Mouse (Mus musculus): ENCODE results near the gene Tgfbr2. TPM values are rescaled to one million over a fixed set of nuclear protein-coding genes. Genes with fewer than 3 reads are reported as not detected.
A peak's percentile ranks its signal among the peaks of the same experiment; 100 is the strongest.

Tgfbr2 gene
- total and polyA plus RNA-seq, 3 experiments, result 19.6 to 46.3 (median 42.8) TPM

DNA sequence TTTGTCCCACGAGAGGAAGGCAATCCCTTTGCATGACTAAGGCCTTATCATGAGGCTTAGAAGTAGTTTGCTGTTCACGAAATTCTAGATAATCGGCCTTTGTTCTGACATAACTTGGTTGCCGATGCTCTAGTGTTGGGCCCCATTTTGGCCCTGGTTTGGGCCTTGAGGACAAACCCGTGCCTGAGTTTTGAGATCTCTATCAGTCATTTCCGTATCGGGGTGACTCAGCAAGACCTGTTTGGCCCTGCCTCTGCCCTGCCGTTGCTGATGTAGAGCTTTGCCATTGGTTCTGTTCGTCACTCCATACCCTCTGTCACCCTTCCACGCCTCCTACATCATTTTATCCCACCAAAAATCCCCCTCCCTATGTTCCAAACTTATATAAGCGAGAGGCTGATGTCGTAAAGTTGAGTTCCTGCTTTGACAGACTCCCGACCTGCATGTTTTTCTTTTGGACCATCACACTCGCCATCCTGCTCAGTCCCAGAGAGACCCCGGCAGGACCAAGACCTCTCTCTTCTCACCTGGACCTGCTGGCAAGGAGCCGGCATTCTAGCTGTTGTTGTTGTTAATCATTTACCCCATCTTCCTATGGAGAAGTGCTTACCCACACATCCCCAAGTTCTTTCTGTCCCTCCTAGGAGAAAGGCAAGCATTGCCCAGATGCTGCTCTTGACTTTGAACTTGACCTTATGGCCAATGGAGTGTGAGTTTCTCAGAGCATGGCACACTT is 33.2 kb upstream of the Tgfbr2 start (continued):
- TF ChIP-seq SIN3A (IDR thresholded peaks at IDR 0.05; ENCODE audit: low read length) (0 out of 2 replicates have a peak, but pooled peaks have one; percentile 38), ELF1 (IDR thresholded peaks at IDR 0.05; ENCODE audit: low read depth, low read length) (peak; percentile 82; the same call in 1 of the 2 replicates), USF1 (IDR thresholded peaks at IDR 0.05; ENCODE audit: low read depth, low read length) (no peak), NRF1 (IDR thresholded peaks at IDR 0.05; ENCODE audit: low read depth, low read length) (peak; percentile 26; the same call in 1 of the 2 replicates), SMC3 (IDR thresholded peaks at IDR 0.05; ENCODE audit: low read depth, low read length) (no peak)

DNA sequence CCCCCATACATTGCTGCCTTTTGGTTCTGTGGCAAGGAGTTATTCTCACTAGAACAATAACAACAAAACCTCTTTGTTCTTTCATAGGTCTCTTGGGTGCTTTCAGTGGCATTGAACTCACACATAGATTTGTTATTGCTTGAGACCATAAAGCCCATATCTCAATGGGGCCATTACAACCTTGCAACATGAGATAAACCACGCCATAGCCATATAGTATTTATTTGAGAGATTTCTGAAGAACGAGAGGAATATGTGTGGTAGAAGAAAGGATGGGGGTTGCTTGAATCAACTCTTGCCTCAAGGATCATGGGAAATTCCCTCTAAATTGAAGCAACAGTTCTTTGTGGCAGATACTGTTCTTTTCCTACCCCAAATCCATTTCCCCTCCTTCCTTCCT is 31.7 kb upstream of the Tgfbr2 start:
- no peak for TF ChIP-seq CHD2 (IDR thresholded peaks at IDR 0.05; ENCODE audit: low read length)
- no peak for TF ChIP-seq USF1 (IDR thresholded peaks at IDR 0.05; ENCODE audit: low read depth, low read length)
- no peak for TF ChIP-seq HCFC1 (IDR thresholded peaks at IDR 0.05; ENCODE audit: low read depth, low read length)
- no peak for TF ChIP-seq ZC3H11A (IDR thresholded peaks at IDR 0.05; ENCODE audit: low read depth, low read length)
- TF ChIP-seq MAX (IDR thresholded peaks at IDR 0.05; ENCODE audit: low read length), result no peak
- no peak for TF ChIP-seq ETS1 (conservative IDR thresholded peaks at IDR 0.05; ENCODE audit: low read depth, low read length)
- TF ChIP-seq TBP (conservative IDR thresholded peaks at IDR 0.05; ENCODE audit: low read depth, low read length), result no peak
- no peak for TF ChIP-seq USF2 (conservative IDR thresholded peaks at IDR 0.05; ENCODE audit: low read depth, low read length)
- TF ChIP-seq E2F4 (IDR thresholded peaks at IDR 0.05; ENCODE audit: insufficient replicate concordance, low read depth, low read length), result no peak
- TF ChIP-seq TCF12 (IDR thresholded peaks at IDR 0.05; ENCODE audit: low read depth, low read length), result no peak
- TF ChIP-seq SMC3 (IDR thresholded peaks at IDR 0.05; ENCODE audit: low read depth, low read length), result no peak
- TF ChIP-seq IRF4 (IDR thresholded peaks at IDR 0.05; ENCODE audit: low read depth, low read length), result no peak
- no peak for TF ChIP-seq JUN (IDR thresholded peaks at IDR 0.05; ENCODE audit: insufficient read depth, low read depth, low read length)
- TF ChIP-seq PAX5 (IDR thresholded peaks at IDR 0.05; ENCODE audit: low read length), result no peak
- TF ChIP-seq JUND (conservative IDR thresholded peaks at IDR 0.05; ENCODE audit: low read depth, low read length), result no peak
- TF ChIP-seq MEF2A (IDR thresholded peaks at IDR 0.05; ENCODE audit: borderline replicate concordance, low read depth, low read length), result no peak
- TF ChIP-seq MXI1 (IDR thresholded peaks at IDR 0.05; ENCODE audit: low read depth, low read length), result no peak
- TF ChIP-seq KAT2A (IDR thresholded peaks at IDR 0.05; ENCODE audit: insufficient replicate concordance, low read length), result no peak
- TF ChIP-seq BHLHE40 (IDR thresholded peaks at IDR 0.05; ENCODE audit: low read depth, low read length), result no peak
- peaks cover 4% of the 10 kb centered on the region for H3K9me3 ChIP-seq (replicated peaks; ENCODE audit: low read length)
- no peak for DNase-seq (ENCODE audit: extremely low read depth)
- H3K27ac ChIP-seq (ENCODE audit: insufficient read depth, low read depth), result no peak overlapping the region
- no peak overlapping the region; the same call in 1 of the 2 replicates for H3K9ac ChIP-seq (ENCODE audit: insufficient read depth, low read depth)
- no peak overlapping the region for H3K4me3 ChIP-seq (replicated peaks in 1 of 3; ENCODE audit: low read depth in 2 of 3, low read length in 2 of 3, poor library complexity in 1 of 3)
- in situ Hi-C loops (cut with MboI; ENCODE audit: low pct_ligation_motif_present, low pct_unique_long_range_greater_than_20kb, low sequenced_read_pairs), result no loop called here
- H3K4me2 ChIP-seq (ENCODE audit: insufficient read depth, low read depth, poor library complexity, severe bottlenecking), result no peak overlapping the region
- no peaks in the 10 kb centered on the region for H3K79me2 ChIP-seq (replicated peaks; ENCODE audit: control insufficient read depth, extremely low read depth, insufficient read depth, poor library complexity, severe bottlenecking)
- dilution Hi-C loops (cut with MboI; ENCODE audit: extremely low pct_ligation_motif_present, extremely low pct_unique_long_range_greater_than_20kb, low sequenced_read_pairs), result no loop called here
- H3K4me1 ChIP-seq (ENCODE audit: control insufficient read depth in 1 of 2, insufficient read depth in 2 of 2), result peaks cover 15 to 19% of the 10 kb centered on the region in 2 experiments
- no peaks in the 10 kb centered on the region for H3K36me3 ChIP-seq (replicated peaks in 1 of 2; ENCODE audit: control insufficient read depth in 1 of 2, insufficient read depth in 1 of 2, low read length in 1 of 2)
- no peaks in the 10 kb centered on the region for H3K27me3 ChIP-seq (replicated peaks)

All from CH12.LX (cell line).